Mouse (Mus musculus) olfactory bulb, adult 2 months (tissue): ENCODE measurements around the gene Krcc1. TPM values are rescaled to one million over a fixed set of nuclear protein-coding genes. Genes with fewer than 3 reads are reported as not detected.
"Not testable (repeated sequence)": the region's sequence is repeated elsewhere in the genome, so short reads cannot be mapped to it uniquely, and the experiment has no call there.

Experiments used
- H3K27ac ChIP-seq: fragments of 200-500 bp; 2 replicates; pipeline ENCODE4 v1.5.1; 2012; ENCODE audit warnings: low read depth, low read length; ENCODE audit not compliant: insufficient read depth
- H3K4me1 ChIP-seq: fragments of 200-500 bp; 2 replicates; pipeline ENCODE4 v1.6.1; 2012; ENCODE audit warnings: low read length; ENCODE audit not compliant: control insufficient read depth, insufficient read depth
- H3K4me3 ChIP-seq: fragments of 200-500 bp; 2 replicates; pipeline ENCODE4 v1.5.1; 2012; ENCODE audit warnings: mild to moderate bottlenecking, low read depth, low read length, moderate library complexity; ENCODE audit not compliant: insufficient read depth
- CTCF ChIP-seq: fragments of 200-500 bp; IDR thresholded peaks from 2 replicates; pipeline ENCODE4 v1.5.1; 2012; ENCODE audit warnings: low read depth, mild to moderate bottlenecking, low read length, moderate library complexity; ENCODE audit not compliant: insufficient read depth
- POLR2A ChIP-seq: fragments of 200-500 bp; IDR thresholded peaks from 2 replicates; pipeline ENCODE4 v1.6.1; 2012; ENCODE audit warnings: mild to moderate bottlenecking, low read depth, low read length, moderate library complexity; ENCODE audit not compliant: insufficient read depth
- WGBS: fragments of 180-500 bp; shearing (Covaris S2); methylation state at CpG from one replicate; pipeline ENCODE4 v1.1.7; 2018; 5-methylcytosine and 5-hydroxymethylcytosine counted together
- polyA plus RNA-seq: library from polyadenylated mRNA; stranded (reverse); fragments of >200 nt; gene quantifications from 2 replicates; pipeline ENCODE4 v1.2.4, GENCODE M21; 2012; ENCODE audit warnings: low replicate concordance; ENCODE audit not compliant: missing spikeins, insufficient read depth, insufficient read length

Gene Krcc1
- polyA plus RNA-seq, 1 experiment, result not detected

GRCm38 (mm10) chr6:71257375-71257774 lies 14.1 kb upstream of the Krcc1 start:
- no peak overlapping the region for H3K27ac ChIP-seq
- WGBS, result 43% methylated on average over 1 of the region's 1 CpGs
- TF ChIP-seq CTCF, result no peak
- no peak for TF ChIP-seq POLR2A
- H3K4me3 ChIP-seq, result no peak overlapping the region
- H3K4me1 ChIP-seq, result no peaks in the 10 kb centered on the region

GRCm38 (mm10) chr6:71258562-71258961 lies 12.9 kb upstream of the Krcc1 start:
- Histone ChIP-seq H3K27ac (no peak overlapping the region), H3K4me3 (no peak overlapping the region), H3K4me1 (no peaks in the 10 kb centered on the region)
- 64% methylated on average over 2 of the region's 2 CpGs for WGBS
- no peak for TF ChIP-seq POLR2A
- no peak for TF ChIP-seq CTCF

GRCm38 (mm10) chr6:71259166-71259565 lies 12.3 kb upstream of the Krcc1 start:
- no peak overlapping the region for H3K27ac ChIP-seq
- TF ChIP-seq POLR2A (no peak), CTCF (no peak)
- WGBS, result 86% methylated on average over 4 of the region's 4 CpGs
- H3K4me1 ChIP-seq, result no peaks in the 10 kb centered on the region
- H3K4me3 ChIP-seq, result no peak overlapping the region

DNA sequence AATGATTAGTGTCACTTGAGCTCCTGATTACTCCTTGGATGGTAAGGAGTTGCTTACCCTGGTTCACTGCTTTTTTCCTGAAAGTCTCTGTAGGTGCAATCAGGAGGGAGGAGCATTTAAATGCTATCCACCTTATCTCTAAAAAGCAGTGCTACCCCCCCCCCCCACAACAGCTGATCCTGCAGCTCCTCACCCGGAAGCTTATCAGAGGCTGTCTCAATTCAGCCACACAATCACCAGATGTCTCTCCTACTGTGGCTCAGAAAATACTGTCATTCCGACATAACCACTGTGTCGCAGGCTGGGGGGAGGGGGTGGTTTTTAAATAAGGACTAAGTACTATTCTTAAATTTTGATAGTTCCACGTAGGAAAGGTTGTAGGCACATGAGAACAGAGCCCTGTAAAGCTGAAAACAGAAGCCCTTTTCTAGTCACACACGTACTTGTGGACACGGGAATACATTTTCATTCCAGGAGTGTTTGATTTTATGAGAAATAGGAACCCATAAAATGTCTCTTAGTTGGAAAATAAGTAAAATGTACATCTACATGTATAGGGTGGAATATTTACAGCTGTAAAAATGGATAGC lies 11.3 kb upstream of the Krcc1 start:
- Histone ChIP-seq H3K4me3 (no peak overlapping the region), H3K27ac (no peak overlapping the region), H3K4me1 (no peaks in the 10 kb centered on the region)
- TF ChIP-seq POLR2A (no peak), CTCF (no peak)
- 51% methylated on average over 6 of the region's 6 CpGs for WGBS

- WGBS, result 94% methylated on average over 3 of the region's 3 CpGs
- TF ChIP-seq POLR2A (no peak), CTCF (no peak)
- Histone ChIP-seq H3K4me3 (no peak overlapping the region), H3K4me1 (no peaks in the 10 kb centered on the region), H3K27ac (no peak overlapping the region)
Measured at GRCm38 (mm10) chr6:71261060-71261459, 10.4 kb upstream of the Krcc1 start.

DNA sequence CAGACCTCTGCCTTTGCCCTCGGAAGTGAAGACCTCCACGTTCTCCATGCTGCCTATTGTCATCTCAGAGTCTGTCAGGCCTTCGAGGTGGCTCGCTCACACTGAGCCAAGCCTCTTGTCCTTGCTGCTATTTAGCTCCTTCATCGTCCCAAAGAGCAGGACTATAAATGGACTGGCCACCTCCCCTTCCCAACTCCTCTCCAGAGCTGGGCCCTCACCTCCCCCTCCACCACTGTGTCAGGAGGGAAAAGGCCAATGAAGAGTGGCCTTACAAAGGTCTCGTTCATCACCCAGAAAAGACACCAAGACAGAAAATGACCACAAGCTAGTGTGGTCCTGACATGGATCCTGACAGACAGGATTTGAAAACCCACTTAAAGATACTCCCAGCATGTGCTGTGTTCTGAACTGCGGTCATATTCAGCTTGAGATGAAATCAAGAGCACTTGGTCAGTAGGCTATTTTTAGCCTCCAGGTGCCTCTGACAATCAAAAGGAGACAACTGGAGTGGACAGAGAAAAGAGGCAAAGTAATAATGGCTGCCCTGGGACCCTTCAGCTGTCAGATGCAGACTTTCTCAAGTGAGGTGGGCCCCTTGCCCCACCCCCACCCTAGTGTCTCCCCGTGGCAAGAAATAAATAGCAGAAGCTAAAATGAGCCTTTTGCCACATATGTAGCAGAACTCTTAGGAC lies 9.2 kb upstream of the Krcc1 start:
- 81% methylated on average over 8 of the region's 8 CpGs for WGBS
- Histone ChIP-seq H3K27ac (no peak overlapping the region), H3K4me1 (no peaks in the 10 kb centered on the region), H3K4me3 (no peak overlapping the region)
- TF ChIP-seq CTCF, result no peak
- TF ChIP-seq POLR2A, result no peak

- H3K4me1 ChIP-seq, H3K27ac ChIP-seq, H3K4me3 ChIP-seq: not testable (repeated sequence)
- WGBS, result 68% methylated on average over 7 of the region's 7 CpGs
Measured at GRCm38 (mm10) chr6:71267603-71268002, 3.9 kb upstream of the Krcc1 start.

DNA sequence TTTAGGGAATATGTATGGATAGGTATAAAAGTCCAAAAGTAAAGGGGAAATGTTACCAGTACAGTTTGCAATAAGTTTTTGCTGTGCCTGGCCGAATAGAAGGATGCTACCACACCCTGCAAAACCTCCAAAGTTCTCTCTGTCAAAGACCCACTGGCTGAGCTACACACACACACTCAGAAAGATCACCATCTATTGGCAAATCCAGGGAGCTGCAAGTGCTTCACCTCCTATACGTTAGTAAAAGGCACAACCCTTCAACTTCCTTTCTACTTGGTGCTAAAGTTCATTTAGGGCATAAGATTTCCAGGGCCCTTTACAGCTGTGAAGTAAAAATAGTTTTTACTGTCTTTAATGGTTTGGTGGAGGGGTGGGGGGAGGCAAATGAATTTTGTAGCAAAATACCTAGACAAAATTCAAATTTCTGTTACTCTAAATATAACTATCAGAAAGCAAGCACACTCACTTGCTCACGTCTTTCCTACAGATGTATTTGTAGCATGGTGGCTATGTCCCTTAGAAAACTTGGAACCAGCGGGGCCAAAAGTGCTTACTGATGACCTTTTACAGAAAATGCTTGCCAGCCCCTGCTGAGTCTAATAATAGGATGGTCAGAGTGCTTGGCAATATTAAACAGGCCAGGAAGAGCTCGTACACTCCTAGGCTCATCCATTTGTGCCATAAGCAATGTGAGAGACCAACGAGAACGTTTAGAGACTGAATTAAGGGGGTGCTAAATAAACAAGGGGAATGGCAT lies 2.4 kb upstream of the Krcc1 start:
- TF ChIP-seq POLR2A (no peak), CTCF (no peak)
- Histone ChIP-seq H3K27ac (no peak overlapping the region), H3K4me3 (no peak overlapping the region), H3K4me1 (no peaks in the 10 kb centered on the region)
- 66% methylated on average over 7 of the region's 7 CpGs for WGBS

DNA sequence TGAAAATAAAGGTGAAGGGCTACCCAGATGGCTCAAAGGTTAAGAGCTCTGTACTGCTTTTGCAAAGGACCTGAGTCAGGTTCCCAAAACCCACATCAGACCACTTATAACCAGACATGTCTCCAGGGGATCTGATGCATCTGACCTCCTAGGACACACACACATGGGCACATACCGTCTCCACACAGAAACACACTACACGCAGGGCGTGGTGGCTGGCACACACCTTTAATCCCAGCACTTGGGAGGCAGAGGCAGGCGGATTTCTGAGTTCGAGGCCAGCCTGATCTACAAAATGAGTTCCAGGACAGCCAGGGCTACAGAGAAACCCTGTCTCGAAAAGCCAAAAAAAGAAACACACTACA lies 1.8 kb upstream of the Krcc1 start:
- not testable (repeated sequence) for H3K4me1 ChIP-seq, H3K27ac ChIP-seq, H3K4me3 ChIP-seq
- WGBS, result 96% methylated on average over 6 of the region's 6 CpGs
